In the genomic region with DNA sequence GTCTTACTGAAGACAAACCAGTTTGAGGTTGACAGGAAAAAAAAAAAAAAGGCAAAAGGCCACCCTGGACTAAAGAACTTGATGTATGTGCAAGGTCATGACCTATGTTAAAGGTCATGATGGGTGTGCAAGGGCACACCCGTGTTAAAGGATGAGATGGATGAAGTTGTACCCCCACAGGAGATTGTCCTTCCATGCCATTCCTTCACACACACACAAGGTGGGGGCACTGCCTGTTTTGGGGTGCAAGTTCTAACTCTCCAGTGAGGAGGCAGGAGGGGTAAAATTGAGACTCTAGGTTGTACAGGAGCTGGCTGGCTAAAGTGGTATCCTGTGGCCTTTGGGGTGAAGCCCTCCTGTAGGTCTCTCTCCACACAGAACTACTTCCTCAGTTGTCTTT, we compare ENCODE assay signal across 17 mouse cellular contexts.
A peak's percentile ranks its signal among the peaks of the same experiment; 100 is the strongest.
DNase-seq lines count a peak whose midpoint lies in the region; ATAC-seq and TF ChIP-seq lines count a peak whose summit lies in the region.
"Had no signal": no experiment of that assay in that cellular context is flagged by ENCODE, and none has a peak within 500 bp of the region (broad histone marks: within the 10 kb centered on the region; RNA-seq: fewer than 3 reads in every experiment).

No protein-coding gene starts in this region.

- intact Hi-C loops in gastrocnemius, adult 2 months (cut with DNase I), result no loop called here
- intact Hi-C loops in left cerebral cortex, adult 2 months (cut with DNase I), result loop anchor here (2.0 kb wide), 1 partner anchor 584 kb away; a partner anchor contains a TSS

- no peak for DNase-seq in gastrocnemius, adult 2 months
- no peak for DNase-seq in gastrocnemius, postnatal 10 days
- DNase-seq in left cerebral cortex, adult 2 months (ENCODE audit: extremely low spot score in 1 of 2, low spot score in 2 of 2), result no peak
- DNase-seq in left cerebral cortex, adult 11 months (ENCODE audit: low spot score), result no peak
- no peak for DNase-seq in forebrain, embryonic 14.5 days (ENCODE audit: low spot score)
- DNase-seq in urinary bladder, adult 18-20 months (ENCODE audit: low spot score in 2 of 2), result no peak
- no peak for DNase-seq in thymus, postnatal 36 days
- DNase-seq: adrenal gland, postnatal 25 days; cerebellum, adult 11-12 months; gastrocnemius, postnatal 25 days; kidney, adult 11 months had no signal

- H3K4me3 ChIP-seq in gastrocnemius, adult 2 months, result no peak overlapping the region
- H3K4me3 ChIP-seq in left cerebral cortex, adult 2 months, result no peak overlapping the region
- H3K4me3 ChIP-seq in forebrain, embryonic 14.5 days (ENCODE audit: low read depth, low read length), result no peak overlapping the region
- H3K4me3 ChIP-seq in midbrain, embryonic 16.5 days (ENCODE audit: low read depth, low read length), result no peak overlapping the region
- H3K4me3 ChIP-seq: hindbrain, embryonic 12.5 days; limb, embryonic 15.5 days; liver, embryonic 15.5 days; neural tube, embryonic 12.5 days had no signal

- WGBS in forebrain, embryonic 14.5 days, result 27% methylated on average over 1 of the region's 1 CpGs
- WGBS in midbrain, embryonic 16.5 days, result 8% methylated on average over 1 of the region's 1 CpGs

- H3K27me3 ChIP-seq in forebrain, embryonic 14.5 days (replicated peaks; ENCODE audit: control insufficient read depth, insufficient read depth, low read length), result 0 out of 2 replicates have a peak, but pooled peaks cover 2% of the 10 kb centered on the region
- H3K27me3 ChIP-seq in midbrain, embryonic 16.5 days (ENCODE audit: control insufficient read depth, insufficient read depth, low read depth, low read length), result no peaks in the 10 kb centered on the region
- H3K27me3 ChIP-seq: hindbrain, embryonic 12.5 days; limb, embryonic 15.5 days; liver, embryonic 15.5 days; neural tube, embryonic 12.5 days had no signal

- no peak for TF ChIP-seq CTCF in gastrocnemius, adult 2 months (IDR thresholded peaks at IDR 0.05)
- no peak for TF ChIP-seq CTCF in left cerebral cortex, adult 2 months (IDR thresholded peaks at IDR 0.05)

- H3K4me1 ChIP-seq in forebrain, embryonic 14.5 days (ENCODE audit: control insufficient read depth, insufficient read depth, low read length), result peaks cover 18% of the 10 kb centered on the region
- H3K4me1 ChIP-seq in midbrain, embryonic 16.5 days (ENCODE audit: control insufficient read depth, insufficient read depth, low read length), result peaks cover 23% of the 10 kb centered on the region
- H3K4me1 ChIP-seq: liver, embryonic 15.5 days had no signal

- no peak overlapping the region for H3K9ac ChIP-seq in forebrain, embryonic 14.5 days (ENCODE audit: low read length)
- no peak overlapping the region; the same call in 1 of the 2 replicates for H3K9ac ChIP-seq in midbrain, embryonic 16.5 days (ENCODE audit: low read depth, low read length)
- H3K9ac ChIP-seq: hindbrain, embryonic 12.5 days; limb, embryonic 15.5 days; liver, embryonic 15.5 days; neural tube, embryonic 12.5 days had no signal

- no peaks in the 10 kb centered on the region for H3K36me3 ChIP-seq in forebrain, embryonic 14.5 days (ENCODE audit: control insufficient read depth, insufficient read depth, low read length)
- H3K36me3 ChIP-seq in midbrain, embryonic 16.5 days (ENCODE audit: control insufficient read depth, insufficient read depth, low read length), result no peaks in the 10 kb centered on the region
- H3K36me3 ChIP-seq: hindbrain, embryonic 12.5 days; limb, embryonic 15.5 days; liver, embryonic 15.5 days; neural tube, embryonic 12.5 days had no signal

- no peaks in the 10 kb centered on the region for H3K9me3 ChIP-seq in forebrain, embryonic 14.5 days (replicated peaks; ENCODE audit: control insufficient read depth, low read length)
- H3K9me3 ChIP-seq in midbrain, embryonic 16.5 days (replicated peaks; ENCODE audit: control insufficient read depth, low read length, poor library complexity, severe bottlenecking), result no peaks in the 10 kb centered on the region; the same call in 1 of the 2 replicates
- H3K9me3 ChIP-seq: hindbrain, embryonic 12.5 days; limb, embryonic 15.5 days; liver, embryonic 15.5 days; neural tube, embryonic 12.5 days had no signal

- peak; percentile 13; the same call in 1 of the 2 replicates for ATAC-seq in forebrain, embryonic 14.5 days
- peak; percentile 13; the same call in 1 of the 2 replicates for ATAC-seq in midbrain, embryonic 16.5 days

- no peak overlapping the region for H3K4me2 ChIP-seq in forebrain, embryonic 14.5 days (ENCODE audit: low read length)
- H3K4me2 ChIP-seq in midbrain, embryonic 16.5 days (ENCODE audit: low read length), result no peak overlapping the region
- H3K4me2 ChIP-seq: hindbrain, embryonic 12.5 days; limb, embryonic 15.5 days; liver, embryonic 15.5 days; neural tube, embryonic 12.5 days had no signal

- H3K27ac ChIP-seq in gastrocnemius, adult 2 months, result peak overlapping the region; percentile 63; the same call in 1 of the 2 replicates
- H3K27ac ChIP-seq in left cerebral cortex, adult 2 months, result peak overlapping the region; percentile 6; the same call in 1 of the 2 replicates
- H3K27ac ChIP-seq in forebrain, embryonic 14.5 days (ENCODE audit: low read depth, low read length), result no peak overlapping the region
- peak overlapping the region; percentile 66 for H3K27ac ChIP-seq in midbrain, embryonic 16.5 days (ENCODE audit: low read length)
- H3K27ac ChIP-seq: hindbrain, embryonic 12.5 days; kidney, postnatal 0 days; limb, embryonic 15.5 days; liver, embryonic 15.5 days; neural tube, embryonic 12.5 days had no signal
